Mouse (Mus musculus): ENCODE data around the gene Slc22a22. TPM values are rescaled to one million over a fixed set of nuclear protein-coding genes. Genes with fewer than 3 reads are reported as not detected.

Gene Slc22a22
- polyA plus RNA-seq, 1 experiment from 2014 or later, result not detected

GRCm38 (mm10) chr15:57408498-57408897 lies 68.9 kb downstream of the Slc22a22 start:
- Histone ChIP-seq H3K9me3 (replicated peaks; ENCODE audit: control insufficient read depth, low read length) (no peaks in the 10 kb centered on the region), H3K27me3 (ENCODE audit: control insufficient read depth, insufficient read depth, low read length) (no peaks in the 10 kb centered on the region), H3K4me2 (ENCODE audit: low read depth, low read length) (no peak overlapping the region), H3K9ac (ENCODE audit: low read length) (no peak overlapping the region), H3K27ac (ENCODE audit: low read length) (no peak overlapping the region), H3K36me3 (ENCODE audit: control insufficient read depth, insufficient read depth) (no peaks in the 10 kb centered on the region), H3K4me1 (ENCODE audit: control insufficient read depth, insufficient read depth, low read length) (no peaks in the 10 kb centered on the region), H3K4me3 (ENCODE audit: low read length) (no peak overlapping the region)
- WGBS, result 32% methylated on average over 2 of the region's 2 CpGs
- ATAC-seq (replicated peaks; ENCODE audit: extremely low read depth, insufficient read depth, low FRiP score), result no peak

GRCm38 (mm10) chr15:57398439-57399148 lies 78.8 kb downstream of the Slc22a22 start:
- no peaks in the 10 kb centered on the region for H3K36me3 ChIP-seq (ENCODE audit: control insufficient read depth, insufficient read depth)
- WGBS, result 62% methylated on average over 3 of the region's 3 CpGs
- no peaks in the 10 kb centered on the region for H3K27me3 ChIP-seq (ENCODE audit: control insufficient read depth, insufficient read depth, low read length)
- H3K4me1 ChIP-seq (ENCODE audit: control insufficient read depth, insufficient read depth, low read length), result no peaks in the 10 kb centered on the region
- H3K4me2 ChIP-seq (ENCODE audit: low read depth, low read length), result no peak overlapping the region
- no peak overlapping the region for H3K9ac ChIP-seq (ENCODE audit: low read length)
- no peak overlapping the region for H3K27ac ChIP-seq (ENCODE audit: low read length)
- ATAC-seq (replicated peaks; ENCODE audit: extremely low read depth, insufficient read depth, low FRiP score), result no peak
- no peaks in the 10 kb centered on the region for H3K9me3 ChIP-seq (replicated peaks; ENCODE audit: control insufficient read depth, low read length)
- no peak overlapping the region for H3K4me3 ChIP-seq (ENCODE audit: low read length)

- WGBS, result 42% methylated on average over 4 of the region's 4 CpGs
- no peak for ATAC-seq (replicated peaks; ENCODE audit: extremely low read depth, insufficient read depth, low FRiP score)
Measured at GRCm38 (mm10) chr15:57394053-57394452, 83.4 kb downstream of the Slc22a22 start.

GRCm38 (mm10) chr15:57380381-57380780 lies 97.0 kb downstream of the Slc22a22 start:
- Histone ChIP-seq H3K36me3 (ENCODE audit: control insufficient read depth, insufficient read depth) (no peaks in the 10 kb centered on the region), H3K4me3 (ENCODE audit: low read length) (no peak overlapping the region), H3K27ac (ENCODE audit: low read length) (no peak overlapping the region), H3K9ac (ENCODE audit: low read length) (no peak overlapping the region), H3K9me3 (replicated peaks; ENCODE audit: control insufficient read depth, low read length) (no peaks in the 10 kb centered on the region), H3K27me3 (ENCODE audit: control insufficient read depth, insufficient read depth, low read length) (no peaks in the 10 kb centered on the region), H3K4me2 (ENCODE audit: low read depth, low read length) (no peak overlapping the region), H3K4me1 (ENCODE audit: control insufficient read depth, insufficient read depth, low read length) (no peaks in the 10 kb centered on the region)
- WGBS, result 57% methylated on average over 7 of the region's 7 CpGs
- no peak for ATAC-seq (replicated peaks; ENCODE audit: extremely low read depth, insufficient read depth, low FRiP score)

More at GRCm38 (mm10) chr15:57394053-57394452, 83.4 kb downstream of the Slc22a22 start:
- H3K4me1 ChIP-seq (ENCODE audit: control insufficient read depth, insufficient read depth, low read length), result no peaks in the 10 kb centered on the region
- no peaks in the 10 kb centered on the region for H3K9me3 ChIP-seq (replicated peaks; ENCODE audit: control insufficient read depth, low read length)
- no peak overlapping the region for H3K9ac ChIP-seq (ENCODE audit: low read length)
- H3K27ac ChIP-seq (ENCODE audit: low read length), result no peak overlapping the region
- H3K27me3 ChIP-seq (ENCODE audit: control insufficient read depth, insufficient read depth, low read length), result no peaks in the 10 kb centered on the region
- H3K36me3 ChIP-seq (ENCODE audit: control insufficient read depth, insufficient read depth), result no peaks in the 10 kb centered on the region
- no peak overlapping the region for H3K4me3 ChIP-seq (ENCODE audit: low read length)
- H3K4me2 ChIP-seq (ENCODE audit: low read depth, low read length), result no peak overlapping the region

- no peak overlapping the region for H3K4me3 ChIP-seq (ENCODE audit: low read length)
- H3K4me1 ChIP-seq (ENCODE audit: control insufficient read depth, insufficient read depth, low read length), result no peaks in the 10 kb centered on the region
- H3K9me3 ChIP-seq (replicated peaks; ENCODE audit: control insufficient read depth, low read length), result no peaks in the 10 kb centered on the region
- WGBS, result 47% methylated on average over 1 of the region's 1 CpGs
- H3K4me2 ChIP-seq (ENCODE audit: low read depth, low read length), result no peak overlapping the region
- H3K27me3 ChIP-seq (ENCODE audit: control insufficient read depth, insufficient read depth, low read length), result no peaks in the 10 kb centered on the region
- no peak overlapping the region for H3K27ac ChIP-seq (ENCODE audit: low read length)
- no peak for ATAC-seq (replicated peaks; ENCODE audit: extremely low read depth, insufficient read depth, low FRiP score)
- H3K36me3 ChIP-seq (ENCODE audit: control insufficient read depth, insufficient read depth), result no peaks in the 10 kb centered on the region
- H3K9ac ChIP-seq (ENCODE audit: low read length), result no peak overlapping the region
Measured at GRCm38 (mm10) chr15:57366446-57366845, 111.0 kb downstream of the Slc22a22 start.

GRCm38 (mm10) chr15:57355278-57355677 lies 122.1 kb downstream of the Slc22a22 start:
- Histone ChIP-seq H3K9ac (ENCODE audit: low read length) (no peak overlapping the region), H3K27me3 (ENCODE audit: control insufficient read depth, insufficient read depth, low read length) (no peaks in the 10 kb centered on the region), H3K4me3 (ENCODE audit: low read length) (no peak overlapping the region), H3K27ac (ENCODE audit: low read length) (no peak overlapping the region), H3K36me3 (ENCODE audit: control insufficient read depth, insufficient read depth) (no peaks in the 10 kb centered on the region), H3K9me3 (replicated peaks; ENCODE audit: control insufficient read depth, low read length) (no peaks in the 10 kb centered on the region), H3K4me1 (ENCODE audit: control insufficient read depth, insufficient read depth, low read length) (no peaks in the 10 kb centered on the region), H3K4me2 (ENCODE audit: low read depth, low read length) (no peak overlapping the region)
- 74% methylated on average over 4 of the region's 4 CpGs for WGBS
- no peak for ATAC-seq (replicated peaks; ENCODE audit: extremely low read depth, insufficient read depth, low FRiP score)

- H3K4me2 ChIP-seq (ENCODE audit: low read depth, low read length), result no peak overlapping the region
- H3K27ac ChIP-seq (ENCODE audit: low read length), result no peak overlapping the region
- no peaks in the 10 kb centered on the region for H3K27me3 ChIP-seq (ENCODE audit: control insufficient read depth, insufficient read depth, low read length)
- 31% methylated on average over 3 of the region's 3 CpGs for WGBS
- H3K9me3 ChIP-seq (replicated peaks; ENCODE audit: control insufficient read depth, low read length), result no peaks in the 10 kb centered on the region
- no peak for ATAC-seq (replicated peaks; ENCODE audit: extremely low read depth, insufficient read depth, low FRiP score)
- no peak overlapping the region for H3K9ac ChIP-seq (ENCODE audit: low read length)
- H3K4me1 ChIP-seq (ENCODE audit: control insufficient read depth, insufficient read depth, low read length), result no peaks in the 10 kb centered on the region
- no peaks in the 10 kb centered on the region for H3K36me3 ChIP-seq (ENCODE audit: control insufficient read depth, insufficient read depth)
- H3K4me3 ChIP-seq (ENCODE audit: low read length), result no peak overlapping the region
Measured at GRCm38 (mm10) chr15:57340499-57340898, 136.9 kb downstream of the Slc22a22 start.

GRCm38 (mm10) chr15:57331326-57331725 lies 146.1 kb downstream of the Slc22a22 start:
- H3K4me3 ChIP-seq (ENCODE audit: low read length), result no peak overlapping the region
- no peaks in the 10 kb centered on the region for H3K9me3 ChIP-seq (replicated peaks; ENCODE audit: control insufficient read depth, low read length)
- H3K36me3 ChIP-seq (ENCODE audit: control insufficient read depth, insufficient read depth), result no peaks in the 10 kb centered on the region
- no peaks in the 10 kb centered on the region for H3K27me3 ChIP-seq (ENCODE audit: control insufficient read depth, insufficient read depth, low read length)
- WGBS, result 74% methylated on average over 2 of the region's 2 CpGs
- H3K4me1 ChIP-seq (ENCODE audit: control insufficient read depth, insufficient read depth, low read length), result no peaks in the 10 kb centered on the region
- H3K9ac ChIP-seq (ENCODE audit: low read length), result no peak overlapping the region
- H3K27ac ChIP-seq (ENCODE audit: low read length), result no peak overlapping the region
- ATAC-seq (replicated peaks; ENCODE audit: extremely low read depth, insufficient read depth, low FRiP score), result no peak
- H3K4me2 ChIP-seq (ENCODE audit: low read depth, low read length), result no peak overlapping the region

- no peak overlapping the region for H3K4me3 ChIP-seq (ENCODE audit: low read length)
- no peaks in the 10 kb centered on the region for H3K9me3 ChIP-seq (replicated peaks; ENCODE audit: control insufficient read depth, low read length)
- H3K9ac ChIP-seq (ENCODE audit: low read length), result no peak overlapping the region
- H3K36me3 ChIP-seq (ENCODE audit: control insufficient read depth, insufficient read depth), result no peaks in the 10 kb centered on the region
- no peak overlapping the region for H3K4me2 ChIP-seq (ENCODE audit: low read depth, low read length)
- no peaks in the 10 kb centered on the region for H3K4me1 ChIP-seq (ENCODE audit: control insufficient read depth, insufficient read depth, low read length)
- no peaks in the 10 kb centered on the region for H3K27me3 ChIP-seq (ENCODE audit: control insufficient read depth, insufficient read depth, low read length)
- no peak overlapping the region for H3K27ac ChIP-seq (ENCODE audit: low read length)
- ATAC-seq (replicated peaks; ENCODE audit: extremely low read depth, insufficient read depth, low FRiP score), result no peak
- 64% methylated on average over 2 of the region's 2 CpGs for WGBS
Measured at GRCm38 (mm10) chr15:57318001-57318400, 159.4 kb downstream of the Slc22a22 start.

Data from heart, embryonic 16.5 days (tissue).